Mouse (Mus musculus) heart, postnatal 14 days (tissue): Measurements from ENCODE around the gene Cdk16. TPM values are rescaled to one million over a fixed set of nuclear protein-coding genes. Genes with fewer than 3 reads are reported as not detected.
"Not testable (repeated sequence)": the region's sequence is repeated elsewhere in the genome, so short reads cannot be mapped to it uniquely, and the experiment has no call there.

Source experiments
- DNase-seq, 2 experiments: peaks; one replicate each; pipeline ENCODE4 v3.0.0; 2021 to 2022
- intact Hi-C: fragments of 180-260 bp; cut with DNase I; formaldehyde crosslinking; loops from one replicate; pipeline ENCODE4 v1.15.1; 2025
- long read RNA-seq, 2 experiments: library from polyadenylated mRNA; stranded (forward); transcript quantifications; one replicate each; pipeline ENCODE4 v2.0.0; 2021
- total RNA-seq, 2 experiments: library from RNA; stranded (reverse); gene quantifications; 2 replicates each; pipeline ENCODE4 v1.2.3; 2021

Gene Cdk16
- total RNA-seq: 100 to 1,000 TPM; 156 to 185 TPM
- long read RNA-seq, experiment 1, transcript Cdk16-201 (16 exons, 3,120 nt): major isoform, 123 of 199 reads
- long read RNA-seq, experiment 1, partial matches to known transcripts: 54 of 199 reads
- long read RNA-seq, experiment 1, other reads (novel, unspliced or antisense): 22 of 199 reads
- long read RNA-seq, experiment 2, transcript Cdk16-201 (16 exons, 3,120 nt): major isoform, 151 of 210 reads
- long read RNA-seq, experiment 2, partial matches to known transcripts: 31 of 210 reads
- long read RNA-seq, experiment 2, other reads (novel, unspliced or antisense): 28 of 210 reads

DNA sequence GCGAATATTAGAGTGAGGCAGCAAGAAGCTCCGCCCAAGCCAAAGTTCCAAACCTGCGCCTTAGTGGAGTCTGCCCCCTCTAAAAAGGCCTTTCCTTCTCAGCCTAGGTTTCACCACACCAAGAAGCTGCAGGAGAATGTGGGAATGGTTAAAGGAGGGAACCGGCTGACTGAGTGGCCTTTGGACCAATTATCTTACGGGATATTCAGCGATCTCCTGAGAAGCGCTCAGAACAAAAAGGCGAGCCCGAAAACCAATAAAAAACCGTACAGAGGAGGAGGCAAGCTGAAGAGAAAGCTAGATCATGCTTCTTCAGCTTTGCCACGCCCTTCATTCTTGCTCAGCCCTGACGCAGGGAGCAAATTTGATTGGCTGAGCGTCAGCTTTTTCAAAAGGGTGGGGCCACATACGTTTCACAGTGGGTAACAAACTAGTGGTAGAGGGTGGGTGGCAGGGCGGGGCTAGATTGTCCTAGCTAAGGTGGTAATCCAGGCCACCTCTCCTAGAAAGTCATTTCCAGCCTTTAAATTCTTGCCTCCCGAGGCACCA is at the start of gene Cdk16:
TSS of gene Cdk16 (plus strand) at position 436 of the 549 bp plus-strand sequence.
- intact Hi-C loops: loop anchor here (2.0 kb wide), 1 partner anchor 17 kb away; no protein-coding TSS in a partner anchor

DNA sequence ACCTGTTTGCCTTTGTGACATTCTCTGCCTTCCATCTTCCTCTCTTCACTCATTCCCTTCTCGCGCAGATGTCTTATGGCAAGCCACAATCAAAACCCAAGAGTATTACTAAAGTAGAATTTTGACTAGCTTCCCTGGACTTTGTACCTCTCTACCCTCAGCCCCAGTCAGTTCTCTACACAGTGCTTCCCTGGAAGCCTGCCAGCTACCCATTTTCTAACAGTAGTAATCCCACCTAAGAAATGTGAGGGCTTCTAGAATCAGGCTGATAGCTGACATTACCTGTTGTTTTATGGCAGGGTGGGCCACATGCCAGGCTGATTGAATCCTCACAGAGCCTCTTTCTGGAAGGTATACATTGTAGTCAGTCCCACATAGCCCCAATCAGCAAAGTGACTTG is 49.6 kb upstream of the Cdk16 start:
- intact Hi-C loops: no loop called here
- DNase-seq: no peak

More for the DNA sequence above, at the start of gene Cdk16:
- DNase-seq: peak; percentile 78 to 85

DNA sequence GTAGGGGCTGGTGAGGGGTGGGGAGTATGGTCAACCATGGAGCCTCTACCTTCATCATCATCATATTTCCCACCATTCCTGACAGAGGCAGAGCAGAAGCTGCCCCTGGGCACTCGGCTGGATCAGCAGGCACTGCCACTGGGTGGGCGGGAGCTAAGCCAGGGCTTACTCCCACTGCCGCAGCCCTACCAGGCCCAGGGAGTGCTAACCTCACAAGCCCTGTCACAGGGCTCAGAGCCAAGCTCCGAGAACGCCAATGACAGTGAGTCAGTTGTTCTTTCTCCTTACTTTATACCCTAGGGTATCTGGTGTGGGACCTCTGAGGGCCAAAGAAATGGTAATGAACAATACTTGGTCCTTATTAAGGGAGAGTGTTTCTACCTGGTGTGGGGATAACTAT is 43.0 kb upstream of the Cdk16 start:
- intact Hi-C loops: no loop called here
- DNase-seq: peak in 1 of 2 experiments; percentile 14

DNA sequence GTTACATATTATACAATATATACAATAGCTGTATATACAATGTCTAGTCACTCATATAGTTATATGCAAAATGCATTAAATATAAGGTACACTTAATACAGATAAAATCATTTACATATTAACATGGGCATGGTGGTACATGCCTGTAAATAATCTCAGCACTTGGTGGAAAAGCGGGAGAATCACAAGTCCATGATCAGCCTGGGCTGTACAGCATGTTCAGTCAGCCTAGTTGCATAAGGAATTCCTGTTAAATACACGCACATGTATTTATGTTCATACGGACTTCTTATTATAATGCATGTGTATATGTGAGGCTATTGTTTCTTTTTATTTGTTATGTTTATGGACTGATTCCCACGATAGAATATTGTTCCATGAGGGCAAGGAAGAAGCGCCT is 30.2 kb upstream of the Cdk16 start:
- DNase-seq: no peak

DNA sequence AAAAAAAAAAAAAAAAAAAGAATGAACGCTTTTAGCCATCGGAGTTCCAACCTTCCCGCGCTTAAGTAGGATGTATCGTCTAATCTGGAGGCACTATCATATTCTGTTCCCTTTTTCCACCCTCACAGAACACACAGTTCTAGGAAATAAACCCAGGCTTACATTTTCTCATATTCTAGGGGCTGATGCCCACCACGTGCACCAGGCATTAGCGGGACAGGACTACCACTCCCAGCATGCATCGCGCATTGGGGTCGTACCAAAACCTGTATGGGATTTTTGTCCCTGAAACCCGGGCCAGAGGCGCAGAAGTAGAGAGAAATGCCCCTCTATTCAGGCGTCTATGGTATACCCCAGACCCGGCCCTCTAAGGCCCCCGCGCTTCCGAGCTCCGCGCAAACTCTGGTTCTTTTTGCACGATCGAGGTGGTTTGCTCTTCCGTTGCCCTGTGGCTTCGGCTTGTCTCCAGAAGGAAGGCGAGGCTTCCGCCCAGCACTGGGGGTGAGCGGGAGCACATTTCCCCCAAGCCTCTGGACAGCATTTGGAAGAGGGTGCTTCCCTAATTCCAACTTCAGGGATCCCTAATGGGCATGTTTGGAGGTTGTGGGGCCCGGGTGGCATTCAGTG is 29.6 kb upstream of the Cdk16 start, which contains the start of gene Uba1:
TSS of gene Uba1 (plus strand) at position 301 of the 627 bp plus-strand sequence.
- intact Hi-C loops: no loop called here

More for the DNA sequence above, 30.2 kb upstream of the Cdk16 start:
- intact Hi-C loops: no loop called here

DNA sequence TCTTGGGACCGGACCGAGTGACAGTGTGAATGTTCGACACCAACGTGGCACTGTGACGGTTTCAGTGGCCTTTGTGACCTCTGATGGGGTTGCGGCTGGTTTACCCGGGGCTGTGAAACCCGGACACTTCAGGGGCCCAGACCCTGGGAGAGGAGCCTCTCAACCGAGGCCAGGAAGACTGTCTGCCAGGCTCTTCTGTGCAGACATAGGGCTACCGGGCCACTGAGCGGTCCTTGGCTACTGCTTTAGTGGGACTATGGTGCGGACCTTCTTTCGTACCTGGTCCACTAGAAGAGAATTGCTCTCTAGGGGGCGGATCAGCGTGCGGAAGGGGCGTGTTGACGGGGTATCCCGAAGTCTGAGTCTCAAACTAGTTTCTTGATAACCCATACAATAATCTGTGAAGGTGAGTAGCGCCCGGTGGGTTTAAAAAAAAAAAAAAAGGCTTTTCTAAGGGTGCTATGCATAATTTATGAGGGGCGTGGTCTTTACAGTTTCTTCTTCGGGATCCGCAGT is 28.8 kb upstream of the Cdk16 start:
- DNase-seq: peak in 1 of 2 experiments; percentile 17

More for the DNA sequence above, 29.6 kb upstream of the Cdk16 start, which contains the start of gene Uba1:
- peak; percentile 66 to 74 for DNase-seq

DNA sequence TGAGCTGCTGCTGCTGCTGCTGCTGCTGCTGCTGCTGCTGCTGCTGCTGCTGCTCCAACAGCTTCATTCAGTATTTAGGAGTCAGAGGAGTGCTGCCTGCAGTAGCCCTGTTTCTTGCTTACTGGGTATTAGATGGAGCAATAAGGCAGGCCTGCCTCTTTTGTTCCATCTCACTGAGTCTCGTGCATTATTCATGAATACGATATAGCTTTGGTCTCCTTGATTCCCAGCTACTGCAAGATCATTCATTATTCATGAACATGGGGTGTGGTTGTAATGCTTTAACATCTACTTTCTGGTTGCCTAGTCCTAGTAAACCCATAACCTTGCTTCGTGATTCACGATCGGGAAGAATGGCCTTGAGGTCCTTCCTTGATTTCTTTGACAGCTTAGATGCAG is 25.4 kb upstream of the Cdk16 start:
- intact Hi-C loops: loop anchor here (1.0 to 5.0 kb wide), 4 partner anchors 40 to 290 kb away; partner anchors contain the start of genes Elk1 and Usp11
- DNase-seq: no peak

More for the DNA sequence above, 28.8 kb upstream of the Cdk16 start:
- intact Hi-C loops: no loop called here

DNA sequence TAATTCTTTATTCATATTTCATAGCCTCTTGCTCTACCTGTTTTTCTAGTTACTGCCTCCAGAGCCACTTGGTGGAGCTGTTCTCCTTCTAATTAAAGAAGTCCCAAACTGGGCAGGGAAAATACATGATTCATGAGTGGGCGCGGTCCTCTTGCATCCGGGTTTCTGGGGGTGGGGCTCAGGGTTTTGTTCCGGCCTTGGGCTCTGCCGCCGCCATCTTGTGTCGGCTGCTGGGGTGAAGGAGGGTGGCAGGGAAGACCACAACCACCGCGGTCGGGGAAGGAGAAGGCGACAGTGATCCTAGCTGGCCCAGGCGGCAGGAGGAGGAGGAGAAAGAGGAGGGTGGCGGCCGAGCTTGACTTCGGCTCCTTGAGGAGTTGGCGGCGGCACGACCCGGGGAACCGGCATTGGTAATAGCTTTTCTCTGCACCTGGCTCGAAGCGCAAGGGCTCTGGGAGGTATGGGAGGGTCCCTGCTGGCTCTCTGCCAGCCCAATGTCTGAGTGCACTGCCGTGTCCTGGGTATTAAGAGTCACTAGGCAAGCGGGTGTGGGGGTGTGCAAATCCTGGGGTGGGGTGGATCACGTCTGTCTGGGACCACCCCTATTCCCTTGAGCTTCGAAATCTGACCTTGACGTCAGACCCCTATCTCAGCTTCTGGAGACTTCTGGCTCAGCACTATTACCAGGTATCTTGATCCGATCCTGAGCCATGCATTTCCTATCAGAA is 24.9 kb upstream of the Cdk16 start:
- DNase-seq: peak; percentile 76 to 85
- intact Hi-C loops: loop anchor here (1.0 to 5.0 kb wide), 4 partner anchors 39 to 289 kb away; partner anchors contain the start of genes Elk1 and Usp11

DNA sequence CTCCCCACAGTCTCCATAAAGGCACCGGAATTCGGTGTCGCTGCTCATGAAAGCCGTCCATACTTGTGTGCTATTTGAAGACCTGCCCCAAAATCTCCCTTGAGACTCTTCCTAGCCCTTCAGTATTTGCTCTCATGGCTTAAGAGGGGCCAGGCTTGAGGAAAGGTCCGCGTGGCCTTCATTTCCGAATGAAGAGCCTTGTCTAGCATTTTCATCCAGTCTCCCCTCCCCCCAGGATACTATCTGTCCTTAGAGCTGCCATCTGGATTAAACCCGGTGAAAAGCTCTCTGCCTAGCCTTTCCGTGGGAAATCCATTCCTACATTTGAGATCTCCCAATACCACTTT is 24.3 kb upstream of the Cdk16 start:
- DNase-seq: no peak
- intact Hi-C loops: loop anchor here (5.0 kb wide), 3 partner anchors 39 to 289 kb away; partner anchors contain the start of genes Elk1 and Usp11

DNA sequence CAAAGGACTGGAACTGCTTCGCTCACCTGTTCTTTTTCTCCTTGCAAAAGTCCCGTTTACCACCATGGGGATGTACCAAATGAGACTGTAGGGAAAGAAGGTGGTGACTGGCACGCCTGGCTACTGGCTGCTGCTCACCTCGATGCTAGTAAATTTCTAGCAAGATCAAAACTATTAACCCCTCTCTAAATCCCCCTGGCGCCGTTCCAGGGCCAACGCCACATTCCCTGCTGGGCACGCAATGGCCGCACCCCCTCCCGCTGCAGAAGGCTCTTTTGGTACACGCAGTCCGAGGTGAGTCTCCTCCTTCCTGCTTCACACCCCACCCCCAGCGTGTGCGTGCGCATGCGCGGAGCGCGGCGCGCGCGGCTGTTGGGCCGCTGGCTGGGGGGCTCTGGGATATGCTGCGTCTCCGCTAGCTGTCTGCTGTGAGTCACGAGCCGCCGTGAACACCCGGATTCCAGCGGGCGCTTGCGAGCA is 354 bp downstream of the Cdk16 start:
- DNase-seq: peak; percentile 83 to 84
- intact Hi-C loops: loop anchor here (2.0 kb wide), 1 partner anchor 17 kb away; no protein-coding TSS in a partner anchor

DNA sequence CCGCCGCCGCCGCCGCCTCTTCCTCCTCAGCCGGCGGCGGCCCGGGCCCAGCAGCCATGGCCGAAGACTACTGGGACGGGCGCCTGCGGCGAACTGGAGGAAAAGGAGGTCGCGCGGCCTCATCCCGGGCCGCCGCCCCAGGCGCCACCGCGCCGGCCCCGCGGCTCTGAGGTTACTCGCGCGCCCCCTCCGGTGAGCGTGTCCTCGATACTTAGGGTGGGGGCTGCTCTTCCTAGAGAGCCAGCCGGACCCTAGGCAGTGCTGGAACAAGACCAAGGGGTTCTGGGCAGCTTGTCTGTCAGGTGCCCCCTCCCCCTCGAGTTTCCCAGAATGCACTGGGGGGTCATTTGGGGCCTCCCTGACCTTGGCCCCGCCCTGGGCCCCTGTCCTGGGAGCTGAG is 861 bp downstream of the Cdk16 start:
- intact Hi-C loops: loop anchor here (2.0 kb wide), 1 partner anchor 16 kb away; no protein-coding TSS in a partner anchor
- peak; percentile 67 to 74 for DNase-seq

DNA sequence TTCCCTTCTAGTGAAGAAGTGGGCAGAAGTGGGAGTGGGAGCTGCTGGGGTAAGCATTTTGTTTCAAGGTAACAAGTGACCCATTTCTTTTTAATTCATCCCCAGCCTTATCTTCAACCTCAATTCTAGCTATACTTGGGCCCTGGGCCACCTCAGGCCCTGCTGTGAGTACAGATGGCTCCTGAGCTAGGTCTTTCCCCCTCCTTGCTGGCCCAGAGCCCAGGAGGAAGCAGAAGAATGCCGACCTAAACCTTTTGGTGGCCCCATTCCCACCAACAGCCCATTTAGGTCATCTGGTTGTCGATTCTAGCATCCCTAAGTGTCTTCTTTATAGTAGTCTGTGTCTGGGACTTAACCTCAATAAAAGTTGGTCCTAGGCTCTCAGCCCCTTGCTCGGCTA is 3.8 kb downstream of the Cdk16 start:
- no peak for DNase-seq
- intact Hi-C loops: no loop called here

DNA sequence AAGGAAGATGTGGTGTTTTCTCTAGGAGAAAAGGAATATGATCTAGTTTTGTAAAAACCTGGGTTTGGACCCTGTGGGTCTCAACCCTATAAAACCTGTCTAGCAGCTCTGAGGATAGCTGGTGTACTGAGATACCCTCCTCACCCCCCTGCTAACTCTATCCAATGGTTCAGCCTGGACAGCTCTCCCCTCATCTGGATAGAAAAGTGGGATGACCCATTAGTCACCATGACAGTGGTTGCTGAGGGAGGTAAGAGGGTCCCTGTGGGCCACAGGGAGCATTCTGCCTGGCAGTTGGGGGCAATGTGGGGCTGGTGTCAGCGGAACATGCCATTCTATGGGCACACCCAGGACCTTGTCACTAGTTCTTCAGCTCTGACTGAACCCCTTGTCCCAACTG is 4.9 kb downstream of the Cdk16 start:
- intact Hi-C loops: no loop called here
- no peak for DNase-seq

DNA sequence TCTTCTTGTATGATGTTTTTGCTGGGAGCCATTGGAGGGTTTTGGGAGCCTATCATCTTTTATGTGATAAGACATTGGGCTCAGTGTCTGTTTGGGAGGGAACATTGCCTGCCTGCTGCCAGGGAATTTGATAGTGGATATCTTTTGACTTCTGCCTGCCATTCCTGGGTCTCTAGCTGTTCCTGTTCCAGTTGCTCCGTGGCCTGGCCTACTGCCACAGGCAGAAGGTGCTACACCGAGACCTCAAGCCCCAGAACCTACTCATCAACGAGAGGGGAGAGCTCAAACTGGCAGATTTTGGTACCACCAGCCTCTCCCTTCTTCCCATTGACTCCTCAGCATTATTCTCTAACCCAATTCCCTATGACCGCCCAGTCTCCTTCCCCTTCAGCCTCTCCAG is 8.1 kb downstream of the Cdk16 start:
- intact Hi-C loops: no loop called here
- DNase-seq: peak; percentile 14 to 34

DNA sequence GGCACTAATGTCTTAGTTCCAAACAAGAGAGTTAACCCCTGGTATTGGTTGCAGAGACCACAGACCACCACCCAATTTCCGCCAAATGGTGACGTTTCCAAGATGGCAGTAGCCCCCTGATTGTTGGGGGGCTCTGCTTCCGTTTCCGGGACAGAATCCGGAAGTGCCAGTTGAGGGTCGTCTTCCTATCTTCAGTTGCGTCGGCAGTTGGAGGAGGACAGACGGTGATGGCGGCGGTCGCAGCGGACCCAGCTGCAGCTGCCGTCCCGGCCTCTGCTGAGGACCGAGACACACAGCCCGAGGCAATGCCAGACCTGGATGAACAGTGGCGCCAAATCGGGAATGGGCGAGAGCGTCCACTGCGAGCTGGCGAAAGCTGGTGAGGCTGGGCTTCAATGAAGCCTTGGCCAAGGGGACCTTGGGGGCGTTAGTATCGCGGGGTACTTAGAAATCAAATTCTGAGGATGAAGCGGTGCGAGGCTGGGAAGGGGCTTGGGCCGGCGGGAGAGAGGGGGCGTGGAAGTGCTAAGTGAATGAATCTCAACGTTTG is 16.1 kb downstream of the Cdk16 start, which contains the start of gene Usp11:
TSS of gene Usp11 (plus strand) at position 166 of the 550 bp plus-strand sequence.
- DNase-seq: peak; percentile 9 to 41
- intact Hi-C loops: loop anchor here (2.0 to 5.0 kb wide), 2 partner anchors 15 to 42 kb away; no protein-coding TSS in a partner anchor

DNA sequence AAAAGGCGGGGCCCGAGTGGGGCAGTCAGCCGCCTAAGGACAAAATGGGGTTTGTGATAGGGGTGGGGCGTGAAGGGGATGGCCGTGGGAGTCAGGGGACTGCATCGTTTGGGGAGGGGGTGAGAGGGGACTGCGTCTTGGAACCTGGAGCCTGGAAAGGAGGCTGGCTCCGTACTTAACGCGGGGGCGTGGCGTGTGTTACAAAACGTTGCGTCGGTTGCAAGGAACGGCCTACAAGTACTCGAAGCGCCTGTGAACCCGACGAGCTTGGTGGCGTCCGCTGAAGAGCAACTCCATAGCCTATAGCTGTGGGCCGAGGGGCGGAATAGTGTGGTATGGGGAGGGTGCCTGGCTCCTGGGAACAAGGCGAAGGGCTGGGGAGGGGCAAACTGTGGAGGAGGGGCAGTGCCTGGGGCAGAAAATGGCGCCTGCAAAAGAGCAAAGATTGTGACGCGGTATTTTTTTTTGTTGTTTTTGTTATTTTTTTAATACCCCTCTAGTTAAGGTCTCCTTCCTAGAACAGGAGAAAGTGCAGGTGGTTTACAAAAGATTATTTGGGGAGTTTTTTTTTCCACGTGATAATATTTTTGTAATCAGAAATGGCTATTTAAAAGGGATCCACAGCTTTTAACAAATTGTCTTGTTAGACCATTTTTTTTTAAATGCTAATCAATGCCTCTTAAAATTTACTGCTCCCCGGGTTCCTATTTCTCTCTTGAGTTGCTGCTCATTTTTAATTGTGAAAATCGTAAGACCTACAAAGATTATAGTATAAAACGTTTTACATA is 16.7 kb downstream of the Cdk16 start:
- intact Hi-C loops: loop anchor here (2.0 to 5.0 kb wide), 3 partner anchors 16 to 163 kb away; no protein-coding TSS in a partner anchor
- DNase-seq: peak; percentile 70 to 74

DNA sequence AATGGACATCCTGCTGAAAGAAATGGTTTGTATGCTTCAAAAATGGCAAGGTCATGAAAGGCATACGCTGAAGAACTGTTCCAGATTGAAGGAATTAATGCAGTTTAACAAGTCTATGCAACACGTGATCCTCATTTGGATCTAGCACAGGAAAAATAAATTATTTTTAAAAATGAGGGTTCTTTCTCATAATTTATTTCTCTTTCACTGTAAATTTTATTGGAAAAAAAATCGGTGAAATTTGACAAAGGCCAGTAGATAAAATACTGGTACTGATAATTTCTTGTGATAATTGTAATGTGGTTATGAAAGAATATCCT is 17.3 kb downstream of the Cdk16 start:
- intact Hi-C loops: loop anchor here (2.0 to 5.0 kb wide), 2 partner anchors 16 to 162 kb away; no protein-coding TSS in a partner anchor

DNA sequence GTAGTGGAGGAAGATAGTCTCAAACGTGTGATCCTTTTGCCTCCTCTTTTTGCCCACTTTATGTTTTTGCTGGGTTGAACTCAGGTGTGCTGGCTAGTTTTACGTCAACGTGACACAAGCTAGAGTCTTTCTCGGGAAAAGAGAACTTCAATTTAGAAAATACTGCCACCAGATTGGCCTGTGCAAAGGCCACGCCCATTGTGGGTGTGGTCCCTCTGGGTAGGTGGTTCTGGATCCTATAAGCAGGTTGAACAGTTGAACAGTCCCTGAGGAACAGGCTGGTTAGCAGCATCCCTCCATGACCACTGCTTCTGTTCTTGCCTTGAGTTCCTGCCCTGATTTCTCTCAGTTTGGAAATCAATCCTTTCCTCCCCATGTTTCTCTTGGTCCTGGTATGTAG is 40.9 kb downstream of the Cdk16 start:
- DNase-seq: no peak
- intact Hi-C loops: no loop called here

More for the DNA sequence above, 17.3 kb downstream of the Cdk16 start:
- DNase-seq: no peak

DNA sequence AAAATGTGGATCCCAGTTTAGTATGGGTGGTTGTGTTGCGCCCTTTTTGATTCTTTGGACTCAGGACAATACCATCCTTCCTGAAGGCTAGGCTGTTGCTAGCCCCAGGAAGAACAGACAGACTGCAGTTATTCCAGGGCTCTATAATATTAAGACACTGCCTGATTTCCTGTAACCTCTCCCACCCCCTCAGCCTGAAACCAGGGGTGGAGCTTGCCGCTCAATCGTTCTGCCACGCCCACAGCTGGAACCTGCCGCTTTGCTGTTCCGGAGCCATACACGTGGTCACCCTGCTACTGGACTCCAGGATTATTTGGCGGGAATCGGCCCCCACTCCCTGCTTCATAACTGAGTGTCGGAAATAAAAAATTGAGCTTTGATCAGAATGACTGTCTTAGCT is 42.3 kb downstream of the Cdk16 start:
- intact Hi-C loops: not testable (repeated sequence)
- peak; percentile 2 to 21 for DNase-seq
